Mouse (Mus musculus) B cell, adult 67 days (primary cell): Measurements from ENCODE around the gene Gm21783. TPM values are rescaled to one million over a fixed set of nuclear protein-coding genes. Genes with fewer than 3 reads are reported as not detected.

Experiments used
- total RNA-seq, 2 experiments: library from RNA; stranded (reverse); gene quantifications; 4 replicates each; pipeline ENCODE4 v1.2.4; 2023

Gm21783 gene
- not detected for total RNA-seq

GRCm38 (mm10) chrY:44981163-44981562 is at the start of gene Gm21783:
Gene Gm21783 (minus strand): TSS chrY:44981263.

